Mouse (Mus musculus) cortical plate, adult 2 months (tissue): ENCODE measurements around the gene Rcan1. TPM values are rescaled to one million over a fixed set of nuclear protein-coding genes. Genes with fewer than 3 reads are reported as not detected.
"Not testable (repeated sequence)": the region's sequence is repeated elsewhere in the genome, so short reads cannot be mapped to it uniquely, and the experiment has no call there.

Experiments used
- H3K27ac ChIP-seq: fragments of 200-500 bp; 2 replicates; pipeline ENCODE4 v1.5.1; 2012; ENCODE audit warnings: low read length, control low read depth, inconsistent platforms; ENCODE audit not compliant: insufficient read depth
- H3K4me1 ChIP-seq: fragments of 200-500 bp; 2 replicates; pipeline ENCODE4 v1.6.1; 2011; ENCODE audit warnings: low read length; ENCODE audit not compliant: control insufficient read depth, insufficient read depth
- H3K4me3 ChIP-seq: fragments of 200-500 bp; 2 replicates; pipeline ENCODE4 v1.5.1; 2011; ENCODE audit warnings: mild to moderate bottlenecking, low read length, control low read depth; ENCODE audit not compliant: insufficient read depth
- CTCF ChIP-seq: fragments of 200-500 bp; IDR thresholded peaks from 2 replicates; pipeline ENCODE4 v1.5.1; 2011; ENCODE audit warnings: mild to moderate bottlenecking, control low read depth, low read length; ENCODE audit not compliant: insufficient read depth; ENCODE audit errors: extremely low read depth
- POLR2A ChIP-seq: fragments of 200-500 bp; IDR thresholded peaks from 2 replicates; pipeline ENCODE4 v1.6.1; 2011; ENCODE audit warnings: mild to moderate bottlenecking, low read length, control low read depth; ENCODE audit not compliant: insufficient read depth; ENCODE audit errors: extremely low read depth
- polyA plus RNA-seq: library from polyadenylated mRNA; depleted of rRNA; stranded (reverse); fragments of >200 nt; gene quantifications from 2 replicates; pipeline ENCODE4 v1.2.3, GENCODE M21; 2012

Rcan1 gene
- polyA plus RNA-seq, 1 experiment: 50.9 TPM

DNA sequence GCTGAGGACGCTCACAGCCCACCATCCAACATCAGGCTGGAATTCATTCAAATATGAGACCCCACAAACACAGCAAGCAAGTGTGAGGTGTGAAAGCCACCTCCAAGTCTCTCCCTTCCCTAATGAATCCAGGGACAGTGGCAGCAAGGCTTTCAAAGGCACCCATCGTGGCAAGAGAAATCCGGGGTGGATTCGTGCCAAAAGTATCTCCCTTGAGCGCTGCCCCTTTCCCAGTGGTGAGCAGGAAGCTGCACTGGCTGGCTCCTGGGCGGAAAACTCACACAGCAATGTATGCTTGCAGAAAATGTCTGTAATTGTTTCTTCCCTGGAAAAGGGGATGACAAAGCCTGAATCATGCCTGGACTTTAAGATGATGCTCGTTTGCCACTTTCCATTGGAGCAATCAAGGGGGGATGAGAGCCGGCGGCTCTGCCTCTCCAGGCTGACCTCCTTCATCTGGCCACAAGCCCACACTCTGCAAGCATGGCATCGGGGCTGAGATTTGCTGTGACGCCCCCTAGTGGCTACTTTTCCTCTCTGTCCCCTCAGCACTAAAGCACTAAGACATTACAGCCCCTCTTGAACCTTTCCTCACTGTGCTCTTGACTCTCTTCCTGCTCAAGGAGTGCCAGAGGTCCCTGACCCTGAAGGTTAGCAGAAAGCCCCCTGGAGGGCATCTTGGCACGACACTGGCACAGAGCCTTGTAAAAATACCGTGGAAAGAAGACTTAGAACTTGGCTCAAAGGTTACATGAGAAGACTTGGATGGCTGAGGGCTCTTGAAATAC, 49.3 kb downstream of the Rcan1 start:
- H3K4me3 ChIP-seq: no peak overlapping the region
- H3K27ac ChIP-seq: no peak overlapping the region
- peaks cover 4% of the 10 kb centered on the region; the same call in 1 of the 2 replicates for H3K4me1 ChIP-seq
- TF ChIP-seq POLR2A (no peak), CTCF (peak; percentile 25; the same call in 1 of the 2 replicates)

- no peak for TF ChIP-seq POLR2A
- no peak for TF ChIP-seq CTCF
- no peak overlapping the region for H3K27ac ChIP-seq
- no peak overlapping the region for H3K4me3 ChIP-seq
- peaks cover 9% of the 10 kb centered on the region; the same call in 1 of the 2 replicates for H3K4me1 ChIP-seq
Measured at GRCm38 (mm10) chr16:92420641-92421040, 50.0 kb downstream of the Rcan1 start.

GRCm38 (mm10) chr16:92419099-92419498, 51.6 kb downstream of the Rcan1 start:
- Histone ChIP-seq H3K4me3 (no peak overlapping the region), H3K27ac (no peak overlapping the region), H3K4me1 (peaks cover 9% of the 10 kb centered on the region; the same call in 1 of the 2 replicates)
- TF ChIP-seq CTCF (no peak), POLR2A (no peak)

DNA sequence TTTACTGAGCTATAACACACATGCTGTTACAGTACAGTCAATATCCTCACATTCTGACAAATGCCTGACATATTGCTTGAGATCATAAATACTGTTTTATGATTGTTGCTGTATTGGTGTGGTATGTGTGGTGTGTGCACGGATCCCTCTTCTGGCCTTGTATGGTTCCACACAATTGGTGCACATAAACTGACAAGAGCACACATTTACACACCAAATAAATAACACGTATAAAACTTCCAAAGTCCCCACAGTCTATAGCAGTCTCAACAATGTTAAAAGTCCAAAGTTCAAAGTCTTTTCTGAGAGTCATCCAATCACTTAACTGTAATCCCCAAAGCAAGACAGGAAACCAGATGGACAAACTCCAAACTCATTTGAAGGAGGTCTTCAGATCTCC, 53.4 kb downstream of the Rcan1 start:
- 0 out of 2 replicates have a peak, but pooled peaks cover 8% of the 10 kb centered on the region for H3K4me1 ChIP-seq
- TF ChIP-seq POLR2A (no peak), CTCF (no peak)
- H3K27ac ChIP-seq: no peak overlapping the region
- no peak overlapping the region for H3K4me3 ChIP-seq

GRCm38 (mm10) chr16:92415702-92416118, 55.0 kb downstream of the Rcan1 start:
- TF ChIP-seq CTCF (no peak), POLR2A (no peak)
- H3K4me1 ChIP-seq: 0 out of 2 replicates have a peak, but pooled peaks cover 6% of the 10 kb centered on the region
- H3K4me3 ChIP-seq: no peak overlapping the region
- no peak overlapping the region for H3K27ac ChIP-seq

DNA sequence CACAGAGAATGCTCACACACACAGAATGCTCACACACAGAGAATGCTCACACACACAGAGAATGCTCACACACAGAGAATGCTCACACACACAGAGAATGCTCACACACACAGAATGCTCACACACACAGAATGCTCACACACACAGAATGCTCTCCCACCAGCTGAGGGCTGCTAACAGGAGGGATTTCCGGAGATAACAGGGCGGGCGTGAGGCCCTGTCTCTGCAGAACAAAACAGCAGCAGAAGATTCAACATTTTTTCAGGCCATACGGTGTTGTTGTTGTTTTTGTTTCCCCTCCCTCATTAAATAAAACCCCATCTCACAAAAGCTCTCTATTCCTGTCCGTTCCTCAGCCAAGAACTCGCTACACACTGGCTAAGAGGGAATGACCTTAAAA, 55.6 kb downstream of the Rcan1 start:
- peak overlapping the region; percentile 65; the same call in 1 of the 2 replicates for H3K27ac ChIP-seq
- H3K4me1 ChIP-seq, H3K4me3 ChIP-seq: not testable (repeated sequence)

DNA sequence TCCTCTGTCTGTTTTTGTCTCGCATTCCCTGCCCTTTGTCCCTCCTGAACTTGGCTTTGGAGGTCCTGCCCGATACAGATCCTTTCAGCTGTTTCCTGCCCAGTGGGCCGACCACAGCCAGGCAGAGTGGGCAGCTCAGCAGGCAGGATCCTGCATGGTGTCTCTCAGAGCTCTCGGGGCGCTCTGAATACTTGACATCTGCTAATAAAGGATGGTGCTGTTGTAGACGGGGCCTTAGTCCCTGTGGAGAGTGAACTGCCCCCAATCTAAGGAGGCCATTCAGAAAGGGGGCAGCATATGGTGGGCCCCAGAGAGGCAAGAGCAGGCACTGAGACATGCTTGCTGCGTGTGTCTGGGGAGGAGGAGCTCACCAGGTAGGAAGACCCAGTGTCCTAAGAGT, 57.8 kb downstream of the Rcan1 start:
- no peak overlapping the region for H3K4me3 ChIP-seq
- TF ChIP-seq POLR2A (no peak), CTCF (no peak)

DNA sequence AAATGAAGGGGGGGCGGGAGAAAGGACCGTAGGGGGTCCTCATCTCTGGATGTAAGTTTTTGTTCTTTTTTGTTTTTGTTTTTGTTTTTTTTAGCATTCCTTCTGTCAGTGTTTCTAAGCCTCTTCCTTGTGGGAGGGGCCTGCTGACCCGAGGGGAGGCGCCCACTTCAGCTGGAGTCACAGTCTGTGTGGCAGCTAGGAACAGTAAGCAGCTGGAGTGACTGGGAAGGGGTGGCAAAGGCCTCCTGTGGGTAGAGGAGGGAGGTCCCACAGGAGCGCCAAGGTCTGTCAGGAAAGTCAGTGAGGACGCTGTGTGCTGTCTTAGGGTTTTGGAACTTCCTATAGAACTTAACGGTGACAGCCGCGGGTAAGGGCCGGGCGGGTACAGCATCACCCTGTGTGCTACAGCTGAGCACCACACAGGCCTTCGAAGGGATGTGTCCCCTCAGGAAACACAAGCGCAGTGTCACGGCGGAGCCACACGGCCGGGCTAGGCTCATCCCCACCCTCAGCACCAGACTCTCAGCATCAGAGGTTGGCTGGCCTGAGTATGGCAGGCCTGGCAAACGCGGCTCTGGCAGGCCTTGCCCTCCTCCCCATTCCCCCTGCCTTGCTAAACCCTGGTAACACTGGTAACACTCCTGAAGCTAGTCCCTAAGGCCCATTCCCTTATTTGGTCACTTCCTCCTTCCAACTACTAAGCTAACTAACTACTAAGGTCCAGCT, 58.5 kb downstream of the Rcan1 start:
- TF ChIP-seq CTCF: no peak
- TF ChIP-seq POLR2A: no peak
- Histone ChIP-seq H3K27ac (peak overlapping the region; percentile 41; the same call in 1 of the 2 replicates), H3K4me1 (0 out of 2 replicates have a peak, but pooled peaks cover 6% of the 10 kb centered on the region), H3K4me3 (no peak overlapping the region)

More for the DNA sequence above, 57.8 kb downstream of the Rcan1 start:
- Histone ChIP-seq H3K27ac (no peak overlapping the region), H3K4me1 (0 out of 2 replicates have a peak, but pooled peaks cover 6% of the 10 kb centered on the region)

DNA sequence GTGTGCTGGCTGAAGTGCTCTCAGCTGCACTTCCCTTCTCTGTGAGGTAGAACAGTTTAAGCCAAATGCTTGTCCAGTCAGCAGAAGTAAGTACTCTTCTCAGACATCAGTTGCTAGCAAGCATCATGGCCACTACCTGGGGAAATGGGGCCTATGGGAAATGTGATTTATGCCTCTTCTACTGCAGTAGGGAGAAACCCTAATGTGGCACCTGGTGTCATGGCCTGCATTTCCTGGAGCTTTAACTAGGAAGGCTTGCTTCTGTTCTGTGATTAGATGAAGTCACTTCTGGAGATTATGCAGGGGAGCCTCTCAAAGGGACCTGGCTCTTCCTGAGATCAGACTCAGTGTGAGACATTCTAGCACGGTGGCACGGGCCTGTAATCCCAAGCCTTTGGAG, 60.3 kb downstream of the Rcan1 start:
- no peak overlapping the region for H3K4me3 ChIP-seq
- 0 out of 2 replicates have a peak, but pooled peaks cover 1% of the 10 kb centered on the region for H3K4me1 ChIP-seq
- no peak for TF ChIP-seq POLR2A
- H3K27ac ChIP-seq: no peak overlapping the region

GRCm38 (mm10) chr16:92407883-92408282, 62.8 kb downstream of the Rcan1 start:
- no peak overlapping the region for H3K4me3 ChIP-seq
- no peak overlapping the region for H3K27ac ChIP-seq
- no peaks in the 10 kb centered on the region for H3K4me1 ChIP-seq
- TF ChIP-seq POLR2A (no peak), CTCF (no peak)
